Mouse (Mus musculus) cerebellum, adult 9-10 months (tissue): ENCODE results near the gene 1300017J02Rik.
"Not testable (repeated sequence)": the region's sequence is repeated elsewhere in the genome, so short reads cannot be mapped to it uniquely, and the experiment has no call there.

Experiments
- DNase-seq: peaks from one replicate; pipeline ENCODE4 v3.0.0; 2022

1300017J02Rik gene

GRCm38 (mm10) chr9:103304927-103305326 lies at the start of gene 1300017J02Rik, which contains the start of gene Topbp1:
Gene 1300017J02Rik (minus strand): TSS chr9:103305082.
Gene Topbp1 (plus strand): TSS chr9:103305215.
- peak; percentile 85 for DNase-seq

DNA sequence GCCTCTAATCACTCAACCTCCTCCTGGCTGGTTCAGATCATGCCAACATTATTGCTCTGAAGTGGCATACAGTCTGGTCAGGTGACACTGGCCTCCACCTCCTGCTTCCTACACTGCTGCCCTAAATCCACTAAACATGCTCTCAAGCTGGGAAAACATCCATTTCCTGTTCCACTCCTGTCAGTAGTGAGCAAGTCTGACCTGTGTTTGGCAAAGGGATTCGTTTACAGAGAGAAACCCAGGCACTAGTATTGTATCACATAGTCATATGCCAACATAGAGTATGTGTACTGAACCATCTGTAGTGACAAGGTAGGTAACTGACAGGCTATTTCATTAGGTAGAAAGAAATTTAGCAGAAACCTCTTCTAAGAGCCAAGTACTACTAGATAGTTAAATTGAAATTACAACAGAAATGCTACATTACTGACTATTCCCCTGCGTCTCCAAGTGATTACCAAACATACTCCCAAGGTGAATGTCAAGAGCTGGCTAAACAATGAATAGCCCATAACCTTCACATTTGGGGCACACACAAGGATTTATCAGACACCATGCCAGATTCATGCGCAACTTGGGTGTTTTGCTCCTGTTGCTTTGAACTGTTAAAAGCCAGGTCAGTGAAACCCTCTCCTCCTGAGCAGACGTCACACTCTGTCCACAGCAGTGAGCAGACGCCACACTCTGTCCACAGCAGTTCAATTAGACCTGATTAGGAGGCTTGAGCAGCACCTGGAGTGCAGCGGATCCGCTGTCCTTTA lies 48.8 kb upstream of the 1300017J02Rik start:
- DNase-seq, result not testable (repeated sequence)

DNA sequence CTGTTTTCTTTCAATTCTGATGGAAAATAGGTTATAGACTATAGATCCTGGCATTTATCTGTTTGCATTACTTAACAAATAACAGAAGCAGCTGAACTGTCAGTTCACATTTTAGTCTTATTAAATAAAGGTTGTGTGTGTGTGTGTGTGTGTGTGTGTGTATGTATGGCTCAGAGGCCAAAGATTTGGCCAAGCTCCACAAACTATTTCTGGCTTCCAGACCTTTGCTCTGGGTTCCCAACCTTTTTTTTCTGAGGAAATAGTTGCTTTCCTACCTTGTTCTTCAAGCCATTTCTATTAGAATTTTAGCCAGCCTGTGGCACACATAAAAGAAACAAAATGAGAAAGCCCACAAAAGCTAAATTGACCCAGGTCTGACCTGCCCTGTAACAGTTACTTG lies 43.9 kb upstream of the 1300017J02Rik start:
- DNase-seq, result no peak

DNA sequence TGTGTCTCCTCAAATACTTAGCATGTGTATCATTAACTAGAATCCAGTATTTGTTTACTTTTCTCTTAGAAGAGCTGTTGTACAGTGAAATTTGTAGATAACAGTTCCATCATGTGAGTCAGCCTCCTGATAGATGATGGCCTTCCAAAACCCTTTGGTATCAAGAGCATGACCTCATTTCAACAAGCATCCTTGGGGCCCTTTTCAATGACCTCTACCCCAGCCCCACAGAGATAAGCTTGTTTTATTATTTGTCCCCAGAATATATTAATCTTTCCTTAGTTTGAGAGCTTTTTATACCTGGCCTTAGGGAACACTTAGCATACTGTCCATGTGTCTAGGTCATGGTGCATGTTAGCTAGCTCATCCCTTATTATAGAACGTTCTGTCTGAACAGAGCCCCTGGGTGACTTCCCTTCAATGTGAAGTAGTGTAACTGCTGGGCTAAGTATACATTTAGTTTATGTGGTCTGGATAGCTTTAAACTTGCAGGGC lies 43.2 kb upstream of the 1300017J02Rik start:
- DNase-seq, result no peak

GRCm38 (mm10) chr9:103347045-103347444 lies 42.2 kb upstream of the 1300017J02Rik start:
- no peak for DNase-seq

GRCm38 (mm10) chr9:103336912-103337311 lies 32.0 kb upstream of the 1300017J02Rik start:
- DNase-seq, result no peak

DNA sequence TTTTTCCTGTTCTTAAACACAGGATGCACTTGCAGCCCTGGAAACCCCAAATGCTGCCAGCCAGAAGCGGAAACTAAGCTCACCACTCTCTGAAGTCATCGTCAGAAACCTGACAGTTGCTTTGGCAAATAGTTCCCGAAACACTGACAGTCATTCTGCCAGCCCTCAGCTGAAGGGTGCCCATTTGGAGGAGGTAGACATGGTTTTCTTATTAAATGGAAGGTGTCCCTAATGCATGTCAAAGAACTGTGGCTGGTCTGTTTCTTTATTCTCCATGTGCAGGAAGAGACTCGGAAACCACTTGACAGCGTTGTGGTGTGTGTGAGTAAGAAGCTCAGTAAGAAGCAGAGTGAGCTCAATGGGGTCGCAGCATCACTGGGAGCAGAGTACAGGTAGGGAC lies 27.8 kb upstream of the 1300017J02Rik start:
- DNase-seq, result no peak

GRCm38 (mm10) chr9:103326449-103326848 lies 21.6 kb upstream of the 1300017J02Rik start:
- DNase-seq, result no peak

GRCm38 (mm10) chr9:103324678-103325077 lies 19.8 kb upstream of the 1300017J02Rik start:
- DNase-seq, result no peak

DNA sequence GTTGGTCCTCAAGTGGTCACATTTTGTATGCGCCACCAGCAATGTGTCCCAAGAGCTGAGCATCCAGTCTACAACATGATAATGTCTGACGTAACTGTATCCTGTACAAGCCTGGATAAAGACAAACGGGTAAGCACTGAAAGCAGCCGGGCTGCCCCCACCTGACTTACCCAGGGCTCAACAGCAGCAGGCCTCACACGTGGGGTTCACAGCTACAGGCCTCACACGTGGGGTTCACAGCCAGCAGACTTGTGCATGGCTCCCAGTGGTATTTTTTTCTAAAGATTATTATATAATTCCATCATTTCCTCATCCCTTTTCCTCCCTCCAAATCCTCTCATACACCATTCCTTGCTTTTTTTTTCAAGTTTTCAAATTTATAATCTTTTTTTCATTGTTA lies 5.0 kb upstream of the 1300017J02Rik start:
- DNase-seq, result no peak

GRCm38 (mm10) chr9:103305332-103306041 lies 605 bp upstream of the 1300017J02Rik start:
- no peak for DNase-seq

GRCm38 (mm10) chr9:103302666-103303065 lies 2.2 kb downstream of the 1300017J02Rik start:
- peak; percentile 55 for DNase-seq

DNA sequence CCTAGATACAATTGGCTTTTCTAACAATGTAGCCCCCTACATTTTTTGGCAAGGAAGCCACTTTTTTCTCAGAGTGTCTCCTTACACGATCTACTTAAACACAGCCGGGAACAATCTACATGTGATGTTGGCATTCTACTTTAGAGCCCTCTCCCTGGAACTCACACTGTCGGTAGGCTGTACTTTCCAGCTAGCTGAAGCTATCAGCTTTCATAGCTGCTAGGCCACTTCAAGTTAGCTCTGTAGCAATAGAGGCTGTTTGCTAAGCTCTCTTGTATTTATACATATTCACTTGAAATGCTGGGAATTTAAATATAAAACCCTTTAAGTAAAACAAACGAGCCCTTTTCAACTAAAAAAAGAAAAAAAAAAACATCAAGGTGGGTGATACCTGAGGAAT lies 2.6 kb downstream of the 1300017J02Rik start:
- DNase-seq, result no peak

GRCm38 (mm10) chr9:103301086-103301485 lies 3.8 kb downstream of the 1300017J02Rik start:
- DNase-seq, result no peak

DNA sequence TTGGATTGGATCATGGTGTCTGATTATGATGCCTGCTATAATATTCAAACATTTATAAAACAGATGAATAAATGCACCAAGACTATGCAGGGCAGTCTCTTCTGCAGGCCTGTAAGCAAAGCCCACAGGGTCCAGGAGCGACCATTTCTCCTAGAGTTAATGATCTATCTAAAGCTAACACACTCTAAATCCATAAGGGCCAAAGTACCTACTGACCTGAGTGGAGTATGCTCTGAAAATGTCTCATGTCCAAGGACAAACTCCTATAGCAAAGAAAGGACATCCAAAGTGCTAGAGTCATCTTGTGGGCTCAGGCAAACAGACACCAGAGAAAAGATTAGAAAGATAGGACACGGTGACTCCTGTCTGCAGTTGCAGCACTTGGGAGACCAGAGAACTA lies 10.4 kb downstream of the 1300017J02Rik start:
- DNase-seq, result no peak

- no peak for DNase-seq
These were observed 16.2 kb downstream of the 1300017J02Rik start for GRCm38 (mm10) chr9:103288489-103289180.

DNA sequence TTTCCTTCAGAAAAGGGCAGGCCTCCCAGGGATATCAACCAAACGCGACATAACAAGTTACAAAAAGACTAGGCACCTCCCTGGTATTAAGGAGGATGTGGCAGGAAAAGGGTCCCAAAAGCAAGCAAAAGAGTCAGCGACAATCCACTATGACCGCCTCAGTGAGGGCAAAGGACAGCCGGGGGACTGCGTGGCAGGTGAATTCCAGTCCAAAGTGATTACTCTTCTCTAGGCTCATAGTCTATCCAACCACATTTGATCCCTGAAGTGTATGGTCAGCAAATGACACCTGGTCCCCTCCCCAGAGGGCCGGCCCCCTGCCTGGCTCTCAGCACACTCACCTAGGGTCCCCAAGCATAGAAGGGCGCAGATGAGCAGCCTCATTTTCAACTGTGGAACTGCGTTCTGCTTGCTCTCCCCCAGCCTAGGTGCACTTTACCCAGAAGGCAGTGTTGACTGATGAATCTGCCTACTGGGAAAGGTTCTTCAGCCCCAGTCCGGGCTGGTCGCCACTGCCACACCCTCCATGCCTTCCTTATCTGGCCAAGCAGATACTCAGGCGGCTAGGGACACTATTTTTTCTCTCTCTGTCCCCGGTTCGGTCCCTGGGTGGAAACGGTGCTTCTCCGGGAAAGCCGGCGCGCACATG lies 16.9 kb downstream of the 1300017J02Rik start:
- DNase-seq, result no peak

DNA sequence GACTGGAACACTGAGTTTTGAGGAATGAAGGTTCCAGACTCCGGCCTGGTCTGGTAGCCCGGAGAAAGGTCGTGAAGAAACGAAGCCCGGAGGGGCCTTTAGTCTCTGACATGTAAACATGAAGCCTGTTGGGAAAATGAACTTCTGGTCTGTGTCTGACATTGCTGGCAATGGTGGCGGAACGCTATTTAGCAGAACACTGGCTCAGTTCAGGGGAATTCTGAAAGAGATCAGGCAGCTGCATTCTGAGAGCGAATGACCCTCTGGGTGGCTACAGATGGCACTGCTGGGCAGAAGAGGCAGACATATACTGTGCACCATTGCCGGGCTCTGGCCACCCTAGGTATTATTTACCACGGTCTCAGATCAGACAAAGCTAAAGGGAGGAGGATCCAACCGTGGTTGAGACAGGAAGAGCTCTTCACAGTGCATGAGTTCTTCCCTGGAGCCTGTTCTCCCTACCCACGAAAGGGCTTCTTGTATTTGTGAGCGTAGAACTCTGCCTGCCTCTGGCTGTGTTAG lies 17.9 kb downstream of the 1300017J02Rik start:
- DNase-seq, result no peak

DNA sequence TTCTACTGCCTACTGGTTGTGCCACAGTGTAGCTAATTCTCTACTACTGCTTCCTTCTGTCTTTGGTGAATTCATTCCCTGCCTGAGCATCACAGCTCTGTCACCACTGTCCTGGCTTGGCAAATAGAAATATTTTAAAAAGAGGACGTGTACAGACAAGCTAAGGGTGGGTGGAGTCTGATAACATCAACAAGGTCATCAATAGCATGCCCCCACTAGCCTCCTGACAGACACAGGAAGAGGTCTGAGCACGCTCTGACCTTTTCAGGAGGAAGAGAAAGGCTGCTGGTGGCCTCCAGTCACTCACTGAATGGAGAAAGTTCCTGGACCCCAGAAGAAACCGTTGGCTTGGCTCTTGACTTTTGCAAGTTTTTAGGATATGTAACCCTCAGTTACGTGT lies 18.5 kb downstream of the 1300017J02Rik start:
- DNase-seq, result no peak

- no peak for DNase-seq
These were observed 28.0 kb downstream of the 1300017J02Rik start for GRCm38 (mm10) chr9:103276876-103277275.

DNA sequence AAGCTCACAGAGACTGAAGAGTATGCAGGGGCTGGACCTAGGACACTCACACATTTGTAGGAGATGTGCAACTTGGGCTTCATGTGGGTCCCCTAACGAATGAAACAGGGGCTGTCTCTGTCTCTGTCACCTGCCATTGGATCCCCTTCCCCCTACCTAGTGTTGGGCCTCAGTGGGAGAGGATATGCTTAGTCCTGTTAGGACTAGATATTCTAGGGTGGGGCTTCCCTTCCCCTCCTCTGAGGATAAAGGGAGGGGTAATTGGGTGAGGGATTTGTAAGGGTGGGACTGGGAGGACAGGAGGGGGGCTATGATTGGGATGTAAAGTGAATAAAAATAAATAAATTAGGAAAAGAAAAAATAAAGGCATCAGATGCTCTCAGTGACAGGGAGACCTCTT lies 29.2 kb downstream of the 1300017J02Rik start:
- no peak for DNase-seq

- no peak for DNase-seq
These were observed 30.1 kb downstream of the 1300017J02Rik start for GRCm38 (mm10) chr9:103274819-103275218.

DNA sequence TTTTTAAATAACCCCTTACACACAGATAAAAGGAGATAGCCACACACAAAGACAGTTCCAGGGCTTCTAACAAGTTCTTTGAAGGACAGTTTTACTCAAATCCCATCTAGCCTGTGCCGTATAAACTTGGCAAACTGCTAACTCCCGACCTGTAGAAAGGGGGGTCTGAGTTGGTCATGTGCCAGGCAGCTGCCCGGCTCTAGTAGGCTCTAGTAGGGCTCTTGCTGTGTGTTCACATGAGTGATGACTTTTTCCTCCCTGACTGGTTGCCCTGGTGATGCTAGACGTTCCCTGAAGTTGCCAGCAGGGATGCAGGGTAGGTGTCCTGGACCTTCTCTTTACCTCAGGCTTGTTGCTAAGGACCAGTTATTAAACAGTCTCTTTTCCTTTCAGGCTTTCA lies 33.8 kb downstream of the 1300017J02Rik start:
- no peak for DNase-seq
